Mouse (Mus musculus) neural tube, embryonic 14.5 days (tissue): Measurements from ENCODE around the gene Tbc1d23. TPM values are rescaled to one million over a fixed set of nuclear protein-coding genes. Genes with fewer than 3 reads are reported as not detected.

Experiments
- ATAC-seq: fragments of 200-750 bp; cut with Nextera tagmentation; 2 replicates; pipeline ENCODE4 v1.8.0; 2017; ENCODE audit warnings: low read depth, mild to moderate bottlenecking, moderate TSS enrichment, moderate library complexity
- H3K27ac ChIP-seq: fragments of 300-500 bp; sonication (generic); 2 replicates; pipeline ENCODE4 v1.5.1; 2014; ENCODE audit warnings: low read depth, mild to moderate bottlenecking, control low read depth, low read length, moderate library complexity, mixed read lengths
- H3K27me3 ChIP-seq: fragments of 300-500 bp; sonication (generic); 2 replicates; pipeline ENCODE4 v1.6.1; 2014; ENCODE audit warnings: low read length; ENCODE audit not compliant: control insufficient read depth, insufficient read depth
- H3K36me3 ChIP-seq: fragments of 300-500 bp; sonication (generic); 2 replicates; pipeline ENCODE4 v1.6.1; 2014; ENCODE audit warnings: low read length, mixed read lengths; ENCODE audit not compliant: control insufficient read depth, insufficient read depth
- H3K4me1 ChIP-seq: fragments of 300-500 bp; sonication (generic); 2 replicates; pipeline ENCODE4 v1.6.1; 2014; ENCODE audit warnings: low read length; ENCODE audit not compliant: control insufficient read depth, insufficient read depth
- H3K4me2 ChIP-seq: fragments of 300-500 bp; sonication (generic); 2 replicates; pipeline ENCODE4 v1.6.1; 2014; ENCODE audit warnings: mild to moderate bottlenecking, low read depth, low read length, control low read depth
- H3K4me3 ChIP-seq: fragments of 300-500 bp; sonication (generic); 2 replicates; pipeline ENCODE4 v1.5.1; 2014; ENCODE audit warnings: low read depth, low read length, control low read depth, mixed read lengths
- H3K9ac ChIP-seq: fragments of 300-500 bp; sonication (generic); replicated peaks from 2 replicates; pipeline ENCODE4 v1.6.1; 2014; ENCODE audit warnings: low read depth, mild to moderate bottlenecking, control low read depth, low read length, mixed read lengths
- H3K9me3 ChIP-seq: fragments of 300-500 bp; sonication (generic); 2 replicates; pipeline ENCODE4 v1.6.1; 2016; ENCODE audit warnings: low read length; ENCODE audit not compliant: control insufficient read depth
- WGBS: fragments of 180-500 bp; shearing (Covaris S2); extraction: QIAGEN DNeasy Blood & Tissue Kit; methylation state at CpG from one replicate; pipeline ENCODE4 v1.1.7; 2014; 5-methylcytosine and 5-hydroxymethylcytosine counted together
- polyA plus RNA-seq: library from polyadenylated mRNA; unstranded; fragments of >200 nt; fragmentation: Nextera tagmentation; extraction: Ambion mirVana; gene quantifications from 2 replicates; pipeline ENCODE4 v1.2.1, GENCODE M21; 2014

Gene Tbc1d23
- polyA plus RNA-seq, 1 experiment from 2014 or later: 46.7 TPM

GRCm38 (mm10) chr16:57157728-57158127 is 73.6 kb downstream of the Tbc1d23 start:
- no peak for ATAC-seq
- H3K27ac ChIP-seq: no peak overlapping the region
- H3K9me3 ChIP-seq: no peaks in the 10 kb centered on the region
- H3K36me3 ChIP-seq: peaks cover 27% of the 10 kb centered on the region
- no peaks in the 10 kb centered on the region for H3K27me3 ChIP-seq
- no peaks in the 10 kb centered on the region for H3K4me1 ChIP-seq
- no peak overlapping the region for H3K9ac ChIP-seq
- no peak overlapping the region for H3K4me2 ChIP-seq
- no peak overlapping the region for H3K4me3 ChIP-seq
- WGBS: 89% methylated on average over 4 of the region's 4 CpGs

- H3K36me3 ChIP-seq: peaks cover 27% of the 10 kb centered on the region
- no peak overlapping the region for H3K4me3 ChIP-seq
- ATAC-seq: no peak
- H3K4me1 ChIP-seq: no peaks in the 10 kb centered on the region
- no peak overlapping the region for H3K27ac ChIP-seq
- no peak overlapping the region for H3K4me2 ChIP-seq
- 94% methylated on average over 4 of the region's 4 CpGs for WGBS
- H3K9ac ChIP-seq: no peak overlapping the region
- no peaks in the 10 kb centered on the region for H3K27me3 ChIP-seq
- H3K9me3 ChIP-seq: no peaks in the 10 kb centered on the region
Measured at GRCm38 (mm10) chr16:57157076-57157475, 74.2 kb downstream of the Tbc1d23 start.

GRCm38 (mm10) chr16:57155899-57156298 is 75.4 kb downstream of the Tbc1d23 start:
- H3K4me1 ChIP-seq: no peaks in the 10 kb centered on the region
- H3K4me3 ChIP-seq: no peak overlapping the region
- no peak for ATAC-seq
- no peaks in the 10 kb centered on the region for H3K27me3 ChIP-seq
- H3K9me3 ChIP-seq: no peaks in the 10 kb centered on the region
- peaks cover 22% of the 10 kb centered on the region for H3K36me3 ChIP-seq
- no peak overlapping the region for H3K9ac ChIP-seq
- no peak overlapping the region for H3K4me2 ChIP-seq
- no peak overlapping the region for H3K27ac ChIP-seq

- H3K4me1 ChIP-seq: no peaks in the 10 kb centered on the region
- 94% methylated on average over 4 of the region's 4 CpGs for whole genome bisulfite sequencing
- no peak overlapping the region for H3K4me3 ChIP-seq
- no peaks in the 10 kb centered on the region for H3K9me3 ChIP-seq
- no peak overlapping the region for H3K27ac ChIP-seq
- H3K4me2 ChIP-seq: no peak overlapping the region
- no peak overlapping the region for H3K9ac ChIP-seq
- H3K36me3 ChIP-seq: peaks cover 33% of the 10 kb centered on the region
- no peaks in the 10 kb centered on the region for H3K27me3 ChIP-seq
- ATAC-seq: no peak
Measured at GRCm38 (mm10) chr16:57151437-57151836, 79.9 kb downstream of the Tbc1d23 start.

- no peak overlapping the region for H3K27ac ChIP-seq
- no peak for ATAC-seq
- no peak overlapping the region for H3K9ac ChIP-seq
- WGBS: 93% methylated on average over 5 of the region's 5 CpGs
- no peaks in the 10 kb centered on the region for H3K4me1 ChIP-seq
- H3K4me2 ChIP-seq: no peak overlapping the region
- peaks cover 30% of the 10 kb centered on the region for H3K36me3 ChIP-seq
- H3K27me3 ChIP-seq: no peaks in the 10 kb centered on the region
- no peaks in the 10 kb centered on the region for H3K9me3 ChIP-seq
- no peak overlapping the region for H3K4me3 ChIP-seq
Measured at GRCm38 (mm10) chr16:57144741-57145140, 86.6 kb downstream of the Tbc1d23 start.

GRCm38 (mm10) chr16:57133611-57134010 is 97.7 kb downstream of the Tbc1d23 start:
- 94% methylated on average over 6 of the region's 6 CpGs for WGBS
- H3K4me3 ChIP-seq: no peak overlapping the region

GRCm38 (mm10) chr16:57132326-57132725 is 99.0 kb downstream of the Tbc1d23 start:
- H3K27me3 ChIP-seq: no peaks in the 10 kb centered on the region

More at GRCm38 (mm10) chr16:57133611-57134010, 97.7 kb downstream of the Tbc1d23 start:
- H3K27me3 ChIP-seq: no peaks in the 10 kb centered on the region
- H3K27ac ChIP-seq: no peak overlapping the region
- H3K9ac ChIP-seq: no peak overlapping the region
- H3K36me3 ChIP-seq: peaks cover 13% of the 10 kb centered on the region; the same call in 1 of the 2 replicates
- H3K4me1 ChIP-seq: peaks cover 7% of the 10 kb centered on the region; the same call in 1 of the 2 replicates
- H3K4me2 ChIP-seq: no peak overlapping the region
- H3K9me3 ChIP-seq: no peaks in the 10 kb centered on the region
- no peak for ATAC-seq

GRCm38 (mm10) chr16:57131544-57131943 is 99.8 kb downstream of the Tbc1d23 start:
- Histone ChIP-seq H3K4me2 (no peak overlapping the region), H3K9ac (no peak overlapping the region), H3K9me3 (no peaks in the 10 kb centered on the region), H3K27ac (no peak overlapping the region), H3K27me3 (no peaks in the 10 kb centered on the region), H3K36me3 (0 out of 2 replicates have a peak, but pooled peaks cover 3% of the 10 kb centered on the region), H3K4me3 (no peak overlapping the region), H3K4me1 (peaks cover 7% of the 10 kb centered on the region; the same call in 1 of the 2 replicates)
- ATAC-seq: peak; percentile 36; the same call in 1 of the 2 replicates
- 20% methylated on average over 4 of the region's 4 CpGs for WGBS

More at GRCm38 (mm10) chr16:57132326-57132725, 99.0 kb downstream of the Tbc1d23 start:
- no peak overlapping the region for H3K4me3 ChIP-seq
- H3K4me1 ChIP-seq: peaks cover 7% of the 10 kb centered on the region; the same call in 1 of the 2 replicates
- H3K27ac ChIP-seq: no peak overlapping the region
- H3K9ac ChIP-seq: no peak overlapping the region
- no peak overlapping the region for H3K4me2 ChIP-seq
- no peak for ATAC-seq
- H3K36me3 ChIP-seq: peaks cover 9% of the 10 kb centered on the region; the same call in 1 of the 2 replicates
- WGBS: 68% methylated on average over 1 of the region's 1 CpGs
- no peaks in the 10 kb centered on the region for H3K9me3 ChIP-seq

- no peaks in the 10 kb centered on the region for H3K36me3 ChIP-seq
- H3K9ac ChIP-seq: no peak overlapping the region
- no peak overlapping the region for H3K4me3 ChIP-seq
- ATAC-seq: no peak
- H3K4me2 ChIP-seq: no peak overlapping the region
- H3K27me3 ChIP-seq: no peaks in the 10 kb centered on the region
- H3K27ac ChIP-seq: no peak overlapping the region
- 38% methylated on average over 3 of the region's 3 CpGs for WGBS
- no peaks in the 10 kb centered on the region for H3K9me3 ChIP-seq
- H3K4me1 ChIP-seq: peaks cover 7% of the 10 kb centered on the region; the same call in 1 of the 2 replicates
Measured at GRCm38 (mm10) chr16:57130752-57131400, 100.4 kb downstream of the Tbc1d23 start.
